Mouse (Mus musculus) T-cell, adult 66 days (primary cell): ENCODE data around the gene Hnf1b. TPM values are rescaled to one million over a fixed set of nuclear protein-coding genes. Genes with fewer than 3 reads are reported as not detected.

Experiments used
- total RNA-seq, 2 experiments: library from RNA; stranded (reverse); gene quantifications; 3 replicates in 1 of 2; 4 replicates in 1 of 2; pipeline ENCODE4 v1.2.4; 2023

The Hnf1b gene
- total RNA-seq: not detected

DNA sequence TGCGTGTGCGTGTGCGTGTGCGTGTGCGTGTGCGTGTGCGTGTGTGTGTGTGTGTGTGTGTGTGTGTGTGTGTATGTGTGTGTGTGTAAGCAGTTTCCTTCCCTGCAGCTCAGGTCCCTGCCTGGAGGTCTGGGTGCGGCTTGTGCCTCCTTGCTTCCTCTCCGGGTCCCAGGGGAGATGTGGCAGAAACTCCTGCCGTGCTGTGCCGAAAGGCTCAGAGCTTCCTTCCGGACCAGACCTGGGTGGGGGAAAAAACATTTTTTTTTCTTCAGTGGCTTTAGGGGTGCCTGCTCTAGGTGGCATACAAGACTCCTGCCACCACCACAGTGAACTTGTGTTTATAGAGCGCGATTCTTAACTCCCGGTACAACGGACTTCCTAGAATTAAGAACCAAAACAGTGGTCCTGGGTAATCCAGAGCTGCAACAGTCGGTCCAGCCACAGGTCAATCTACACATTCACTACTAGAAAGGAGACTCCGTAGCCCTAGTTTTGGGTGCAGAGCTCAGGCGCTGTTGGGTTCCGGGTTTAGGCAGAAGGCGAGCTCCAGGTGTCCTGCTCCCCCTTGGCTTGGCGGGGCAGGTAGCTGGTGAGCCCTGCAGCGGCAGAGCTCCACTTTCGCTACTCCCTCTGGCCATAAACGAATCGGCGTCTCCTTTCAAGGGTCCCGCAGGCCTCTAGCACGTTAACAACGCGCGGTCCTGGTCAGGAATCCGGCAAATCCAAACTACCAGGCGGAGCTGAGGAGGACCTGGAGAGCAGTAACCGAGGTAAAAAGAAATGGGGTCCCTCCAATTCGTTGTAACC lies at the start of gene Hnf1b:
Hnf1b (plus strand) TSS at position 535 of the 807 bp plus-strand sequence.

DNA sequence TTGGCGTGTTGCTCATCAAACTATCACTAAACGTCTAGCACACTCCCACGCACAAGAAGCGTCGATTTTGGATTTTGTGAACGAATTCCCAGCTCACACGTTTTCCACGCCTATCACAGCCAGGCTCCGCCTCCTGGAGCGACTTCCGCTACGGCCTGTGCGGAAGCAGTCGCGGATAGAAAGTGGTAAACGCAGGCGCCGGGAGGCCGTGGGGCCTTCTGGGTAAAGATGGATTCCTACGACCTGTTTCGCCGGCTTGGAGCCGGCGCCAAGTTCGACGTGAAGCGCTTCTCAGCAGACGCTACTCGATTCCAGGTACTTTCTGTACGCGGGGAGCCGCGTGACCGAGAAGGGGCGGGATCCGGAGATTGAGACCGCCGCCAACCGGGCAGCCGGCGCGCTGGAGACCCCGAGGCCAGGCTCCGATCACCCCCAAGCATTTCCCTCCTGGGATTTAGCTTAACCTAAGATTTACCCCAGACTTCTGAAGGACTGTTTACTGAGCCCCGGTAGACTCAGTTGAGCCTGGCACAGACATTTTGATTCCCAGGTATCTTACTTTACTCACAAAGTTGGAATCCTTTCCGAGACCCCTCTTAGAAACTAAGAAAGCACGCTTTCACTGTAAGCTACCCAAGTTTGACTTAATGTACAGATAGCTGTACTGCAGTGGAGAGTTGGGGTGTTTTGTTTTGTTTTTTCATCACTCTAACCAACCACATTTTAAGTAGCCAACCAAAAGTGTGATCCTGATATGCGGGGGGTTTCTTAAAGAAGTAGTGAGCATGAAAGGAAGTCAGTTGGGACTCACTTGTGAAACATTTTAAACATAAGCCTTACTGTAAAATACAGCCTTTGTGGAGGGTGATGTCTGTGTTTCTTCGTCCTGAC lies 92.3 kb downstream of the Hnf1b start, which contains the start of gene Ddx52:
Ddx52 (plus strand) TSS at position 113 of the 891 bp plus-strand sequence.

Other genes with a start within 250 kb of the Hnf1b start
- not detected for gene Rpl9-ps1, start 204.4 kb upstream of the Hnf1b start, total RNA-seq
- 1 to 10 TPM; 4.0 to 5.4 TPM for gene Ccl3, start 200.7 kb upstream of the Hnf1b start, total RNA-seq
- 10 to 100 TPM in 1 of 2 experiments, 1 to 10 TPM in 1; 6.7 to 11.1 TPM for gene Ccl4, start 187.5 kb upstream of the Hnf1b start, total RNA-seq
- gene Wfdc17, start 146.1 kb upstream of the Hnf1b start, total RNA-seq: not detected
- not detected for gene Wfdc18, start 141.0 kb upstream of the Hnf1b start, total RNA-seq
- gene Wfdc21, start 103.1 kb upstream of the Hnf1b start, total RNA-seq: not detected
- 10 to 100 TPM; 41.7 to 42.6 TPM for gene Heatr6, start 96.4 kb upstream of the Hnf1b start, total RNA-seq
- gene Ddx52, start 92.0 kb downstream of the Hnf1b start, total RNA-seq: 10 to 100 TPM; 39.7 to 41.3 TPM
- gene Synrg, start 114.4 kb downstream of the Hnf1b start, total RNA-seq: 10 to 100 TPM; 72.2 to 73.1 TPM
- gene Dusp14, start 219.2 kb downstream of the Hnf1b start, total RNA-seq: under 1 TPM in 1 of 2 experiments, not detected in 1; 0.50 TPM